Mouse (Mus musculus): ENCODE measurements at regions not wholly inside any gene's neighbourhood (a gene's known extent, or its start where the extent isn't known, plus 50 kb on each side); places are given as distances from the start of the nearest gene placed in this dataset.

- DNase-seq (ENCODE audit: low spot score in 2 of 2): no peak
- intact Hi-C loops (cut with DNase I): no loop called here
These were observed 71.4 kb downstream of the Emp1 start for GRCm38 (mm10) chr6:135433753-135434152.

- intact Hi-C loops (cut with DNase I): no loop called here
- peak in 1 of 2 experiments; percentile 43 for DNase-seq (ENCODE audit: low spot score in 2 of 2)
These were observed 74.0 kb downstream of the Emp1 start for GRCm38 (mm10) chr6:135436315-135436714.

- intact Hi-C loops (cut with DNase I): no loop called here
These were observed 75.9 kb downstream of the Emp1 start for GRCm38 (mm10) chr6:135438271-135438670.

GRCm38 (mm10) chr6:135441126-135441871, 79.0 kb downstream of the Emp1 start:
- peak; percentile 60 to 88 for DNase-seq (ENCODE audit: low spot score in 2 of 2)
- intact Hi-C loops (cut with DNase I): loop anchor here (1.0 to 10.0 kb wide), 7 partner anchors 86 to 911 kb away; partner anchors contain the start of gene Grin2b

More at GRCm38 (mm10) chr6:135438271-135438670, 75.9 kb downstream of the Emp1 start:
- DNase-seq (ENCODE audit: low spot score in 2 of 2): no peak

- DNase-seq (ENCODE audit: low spot score in 2 of 2): peak; percentile 89 to 93
- intact Hi-C loops (cut with DNase I): loop anchor here (2.0 to 10.0 kb wide), 7 partner anchors 83 to 908 kb away; partner anchors contain the start of gene Grin2b
These were observed 82.3 kb downstream of the Emp1 start for GRCm38 (mm10) chr6:135444661-135445060.

GRCm38 (mm10) chr6:135445070-135445469, 82.7 kb downstream of the Emp1 start:
- intact Hi-C loops (cut with DNase I): loop anchor here (2.0 to 10.0 kb wide), 3 partner anchors 220 to 384 kb away; no protein-coding TSS in a partner anchor
- no peak for DNase-seq (ENCODE audit: low spot score in 2 of 2)

GRCm38 (mm10) chr6:135447801-135448200, 85.5 kb downstream of the Emp1 start:
- no peak for DNase-seq (ENCODE audit: low spot score in 2 of 2)
- intact Hi-C loops (cut with DNase I): loop anchor here (10.0 kb wide), 2 partner anchors 217 to 347 kb away; no protein-coding TSS in a partner anchor

- intact Hi-C loops (cut with DNase I): loop anchor here (10.0 kb wide), 2 partner anchors 216 to 346 kb away; no protein-coding TSS in a partner anchor
- DNase-seq (ENCODE audit: low spot score in 2 of 2): no peak
These were observed 86.9 kb downstream of the Emp1 start for GRCm38 (mm10) chr6:135449228-135449627.

GRCm38 (mm10) chr6:135450573-135450972, 88.2 kb downstream of the Emp1 start:
- intact Hi-C loops (cut with DNase I): no loop called here
- no peak for DNase-seq (ENCODE audit: low spot score in 2 of 2)

GRCm38 (mm10) chr6:135451165-135451797, 88.9 kb downstream of the Emp1 start:
- intact Hi-C loops (cut with DNase I): no loop called here
- DNase-seq (ENCODE audit: low spot score in 2 of 2): peak in 1 of 2 experiments; percentile 71

GRCm38 (mm10) chr6:135453041-135453440, 90.7 kb downstream of the Emp1 start:
- DNase-seq (ENCODE audit: low spot score in 2 of 2): no peak
- intact Hi-C loops (cut with DNase I): no loop called here

- intact Hi-C loops (cut with DNase I): no loop called here
- DNase-seq (ENCODE audit: low spot score in 2 of 2): no peak
These were observed 110.2 kb downstream of the Emp1 start for GRCm38 (mm10) chr6:135472495-135472894.

GRCm38 (mm10) chr6:135473146-135473545, 110.8 kb downstream of the Emp1 start:
- intact Hi-C loops (cut with DNase I): no loop called here

GRCm38 (mm10) chr6:135488795-135489194, 126.5 kb downstream of the Emp1 start:
- no peak for DNase-seq (ENCODE audit: low spot score in 2 of 2)
- intact Hi-C loops (cut with DNase I): no loop called here

More at GRCm38 (mm10) chr6:135473146-135473545, 110.8 kb downstream of the Emp1 start:
- DNase-seq (ENCODE audit: low spot score in 2 of 2): no peak

GRCm38 (mm10) chr6:135493983-135494382, 131.6 kb downstream of the Emp1 start:
- intact Hi-C loops (cut with DNase I): no loop called here
- DNase-seq (ENCODE audit: low spot score in 2 of 2): peak in 1 of 2 experiments; percentile 53

- no peak for DNase-seq (ENCODE audit: low spot score in 2 of 2)
- intact Hi-C loops (cut with DNase I): no loop called here
These were observed 133.5 kb downstream of the Emp1 start for GRCm38 (mm10) chr6:135495841-135496240.

GRCm38 (mm10) chr6:135498592-135498991, 136.2 kb downstream of the Emp1 start:
- no peak for DNase-seq (ENCODE audit: low spot score in 2 of 2)
- intact Hi-C loops (cut with DNase I): no loop called here

- peak in 1 of 2 experiments; percentile 63 for DNase-seq (ENCODE audit: low spot score in 2 of 2)
- intact Hi-C loops (cut with DNase I): no loop called here
These were observed 138.0 kb downstream of the Emp1 start for GRCm38 (mm10) chr6:135500381-135500780.

- intact Hi-C loops (cut with DNase I): no loop called here
- DNase-seq (ENCODE audit: low spot score in 2 of 2): no peak
These were observed 139.4 kb downstream of the Emp1 start for GRCm38 (mm10) chr6:135501791-135502190.

- intact Hi-C loops (cut with DNase I): no loop called here
These were observed 140.1 kb downstream of the Emp1 start for GRCm38 (mm10) chr6:135502405-135502804.

More at GRCm38 (mm10) chr6:135502405-135502804, 140.1 kb downstream of the Emp1 start:
- DNase-seq (ENCODE audit: low spot score in 2 of 2): no peak
